Mouse (Mus musculus): Measurements from ENCODE around the gene Rab22a.
"Not testable (repeated sequence)": the region's sequence is repeated elsewhere in the genome, so short reads cannot be mapped to it uniquely, and the experiment has no call there.

Rab22a gene

GRCm38 (mm10) chr2:173666876-173667275 is 7.3 kb downstream of the Rab22a start:
- no peak for DNase-seq (ENCODE audit: low read depth, low spot score)

DNA sequence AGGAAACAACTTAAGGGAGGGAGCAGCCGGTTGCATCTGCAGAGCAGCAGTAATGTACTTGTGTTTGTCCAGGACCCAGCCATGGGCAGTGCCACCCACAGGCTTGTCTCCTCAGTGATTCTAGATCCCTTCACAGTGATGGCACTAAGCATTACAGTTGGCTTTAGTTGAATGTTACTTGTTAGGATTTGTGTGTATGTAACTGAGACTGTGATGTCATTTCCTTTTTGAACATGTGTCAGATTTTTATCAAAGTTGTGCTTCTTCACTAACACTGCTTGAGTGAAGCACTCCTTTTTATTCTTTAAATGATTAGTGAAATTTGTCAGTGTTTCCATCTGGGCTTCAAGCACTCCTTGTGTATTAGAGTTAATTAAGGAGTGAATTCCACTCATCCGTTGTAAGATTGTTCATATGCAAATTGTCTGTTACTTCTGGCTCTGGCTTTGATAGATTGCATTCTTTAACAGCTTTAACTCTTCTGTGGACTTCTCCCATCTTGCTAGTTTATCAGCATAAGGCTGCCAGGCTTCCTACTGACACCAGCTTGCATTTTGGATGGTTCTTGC is 12.9 kb downstream of the Rab22a start:
- DNase-seq (ENCODE audit: low read depth, low spot score), result no peak

GRCm38 (mm10) chr2:173673469-173673868 is 13.9 kb downstream of the Rab22a start:
- DNase-seq (ENCODE audit: low read depth, low spot score), result no peak

DNA sequence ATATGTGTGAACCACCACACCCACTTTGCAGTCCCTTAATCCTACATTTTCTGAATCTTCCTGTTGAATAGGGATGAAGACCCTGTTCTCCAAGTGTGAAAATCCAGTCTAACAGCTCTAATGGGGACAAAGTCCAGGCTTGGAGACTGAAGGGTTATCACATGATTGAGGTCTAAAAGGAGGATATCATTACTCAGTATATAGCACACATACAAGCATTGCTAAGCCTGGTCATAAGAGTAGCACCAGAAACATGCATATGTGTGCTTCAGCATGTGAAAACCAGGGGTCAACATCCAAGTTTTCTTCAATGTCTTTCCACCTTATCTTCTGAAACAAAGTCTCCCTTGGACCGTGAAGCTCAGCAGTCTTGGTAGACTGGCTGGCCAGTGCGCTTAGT is 19.0 kb downstream of the Rab22a start:
- DNase-seq (ENCODE audit: low read depth, low spot score), result no peak

GRCm38 (mm10) chr2:173679217-173679616 is 19.7 kb downstream of the Rab22a start:
- no peak for DNase-seq (ENCODE audit: low read depth, low spot score)

GRCm38 (mm10) chr2:173680153-173680552 is 20.6 kb downstream of the Rab22a start:
- no peak for DNase-seq (ENCODE audit: low read depth, low spot score)

DNA sequence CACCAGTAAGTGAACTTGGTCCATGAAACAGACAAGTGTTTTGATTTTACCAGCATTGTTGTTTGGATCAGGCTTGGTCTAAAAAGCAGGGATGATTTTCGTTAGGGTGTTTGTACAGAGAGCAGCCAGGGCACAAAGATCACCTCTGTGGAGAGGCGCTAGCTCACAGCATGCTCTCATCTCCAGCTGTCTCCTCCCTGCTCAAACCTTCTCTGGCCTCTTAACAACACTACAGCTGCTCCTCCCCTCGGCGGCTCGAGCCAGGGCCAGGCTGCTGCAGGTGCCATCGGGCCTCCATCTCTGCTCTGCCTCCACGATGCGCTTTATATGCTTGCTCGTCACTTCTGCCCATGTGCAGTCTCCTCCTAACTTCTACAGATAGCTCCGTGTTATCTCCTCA is 23.2 kb downstream of the Rab22a start:
- DNase-seq (ENCODE audit: low read depth, low spot score), result no peak

GRCm38 (mm10) chr2:173685781-173686361 is 26.3 kb downstream of the Rab22a start:
- no peak for DNase-seq (ENCODE audit: low read depth, low spot score)

DNA sequence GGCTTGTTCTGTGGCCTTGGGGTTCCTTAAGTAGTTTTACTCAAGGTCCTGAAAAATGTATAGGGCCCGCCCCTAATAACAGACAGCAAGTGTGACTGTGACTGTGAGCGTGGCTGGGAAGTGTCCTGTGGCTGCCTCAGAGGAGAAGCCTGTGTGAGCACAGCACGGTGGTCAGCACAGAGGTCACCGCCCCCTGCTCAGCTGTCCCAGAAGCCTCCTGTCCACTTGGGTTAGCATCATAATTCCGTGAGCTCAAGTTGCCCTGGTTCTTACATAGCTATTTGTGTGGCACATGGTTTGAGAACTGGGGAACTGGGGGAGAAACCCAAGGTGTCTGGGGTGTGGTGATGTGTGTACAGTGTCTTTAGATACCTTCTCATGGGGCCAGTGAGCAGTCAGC is 27.8 kb downstream of the Rab22a start:
- DNase-seq (ENCODE audit: low read depth, low spot score), result no peak

DNA sequence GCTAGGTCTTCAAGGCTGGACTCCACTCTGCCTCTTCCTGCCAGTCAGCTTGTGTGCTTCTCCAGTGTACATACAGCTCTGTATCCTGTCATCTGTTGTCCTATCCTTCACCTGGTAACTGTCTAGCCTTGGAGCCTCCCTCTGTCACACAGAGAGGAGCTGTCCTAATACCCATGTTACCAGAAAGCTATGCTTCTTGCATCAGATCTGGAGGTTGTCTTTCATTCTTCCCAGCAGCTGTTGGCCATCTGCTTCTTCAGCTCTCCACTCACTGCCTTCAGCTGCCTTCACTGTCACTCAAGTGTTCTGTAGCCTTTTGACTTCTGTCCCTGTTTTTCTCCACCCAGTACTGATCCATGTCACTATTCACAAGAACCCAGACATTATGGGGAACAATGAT is 30.3 kb downstream of the Rab22a start:
- DNase-seq (ENCODE audit: low read depth, low spot score), result no peak

DNA sequence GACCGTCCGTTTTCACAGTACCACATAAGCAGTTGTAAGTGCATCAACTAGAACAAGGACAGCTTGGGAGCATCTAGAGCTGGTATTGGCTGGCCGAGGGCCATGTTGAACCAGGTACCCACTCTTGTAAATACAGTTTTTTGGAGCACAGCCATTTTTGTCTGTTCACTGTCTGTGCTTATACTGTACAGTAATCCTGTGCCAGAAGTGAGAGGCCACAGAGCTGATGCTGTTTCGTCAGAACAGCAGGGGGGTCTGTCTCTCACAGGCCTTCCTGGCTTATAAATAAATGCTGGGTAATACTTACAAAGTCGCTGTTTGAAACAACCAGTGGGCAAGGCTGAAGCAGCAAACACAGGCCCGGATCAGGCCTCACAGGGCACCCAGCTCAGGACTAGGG is 32.2 kb downstream of the Rab22a start:
- DNase-seq (ENCODE audit: low read depth, low spot score), result no peak

DNA sequence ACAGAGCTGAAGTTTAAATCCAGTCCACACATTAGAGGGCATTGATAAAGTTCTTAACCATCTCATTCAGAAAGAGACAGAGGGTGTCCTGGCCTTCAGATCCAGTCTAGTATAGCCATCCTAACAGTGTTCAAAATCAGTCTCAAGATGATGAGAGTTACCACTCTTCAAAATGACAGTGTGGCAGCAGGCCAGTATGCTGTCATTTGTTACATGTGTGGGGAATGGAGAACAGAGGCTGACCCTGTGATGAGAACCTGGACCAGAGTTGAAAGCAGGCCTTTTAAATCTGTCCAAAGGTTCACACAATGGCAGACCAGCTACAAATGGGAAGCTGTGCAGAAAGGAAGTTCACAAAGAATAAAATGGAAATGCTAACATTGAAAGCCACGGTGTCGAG is 33.1 kb downstream of the Rab22a start:
- no peak for DNase-seq (ENCODE audit: low read depth, low spot score)

DNA sequence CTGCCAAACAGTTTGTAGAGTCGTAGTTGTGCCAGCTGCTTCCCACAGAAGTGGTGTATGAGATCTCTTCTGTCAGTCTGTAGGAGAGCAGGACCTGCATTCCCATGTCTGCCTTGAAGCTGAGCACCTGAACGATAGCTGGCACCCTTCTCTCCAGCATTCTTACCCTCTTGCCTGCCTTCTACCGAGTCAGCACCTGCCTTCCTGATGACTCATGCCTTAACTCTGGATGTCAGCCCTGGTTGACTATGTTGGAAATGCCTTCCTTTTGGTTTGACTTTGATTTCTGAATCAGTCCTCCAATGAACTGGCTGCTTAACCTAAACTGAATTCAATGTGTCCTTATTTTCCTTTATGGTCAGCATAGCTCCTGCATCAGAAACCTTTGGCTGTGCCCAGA is 39.3 kb downstream of the Rab22a start:
- DNase-seq (ENCODE audit: low read depth, low spot score), result no peak

GRCm38 (mm10) chr2:173702096-173702866 is 42.7 kb downstream of the Rab22a start:
- no peak for DNase-seq (ENCODE audit: low read depth, low spot score)

DNA sequence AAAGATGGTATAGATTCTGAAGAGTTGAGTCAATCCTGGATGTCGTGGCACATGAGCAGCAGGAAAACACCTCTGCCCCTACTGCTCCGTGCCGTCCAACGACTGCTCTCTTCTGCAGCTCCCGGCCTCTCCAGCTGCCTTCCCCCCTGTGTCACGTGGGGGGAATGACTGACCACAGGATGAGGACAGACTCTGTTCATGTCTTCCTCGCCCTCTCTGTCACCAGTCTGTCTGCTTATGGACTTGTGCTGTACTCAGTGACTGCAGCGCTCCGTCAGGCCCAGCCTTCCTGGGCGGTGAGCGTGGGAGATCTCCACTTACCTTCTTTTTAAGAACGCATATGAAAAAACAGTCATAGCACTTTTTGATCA is 43.3 kb downstream of the Rab22a start:
- DNase-seq (ENCODE audit: low read depth, low spot score), result no peak

- no peak for DNase-seq (ENCODE audit: low read depth, low spot score)
These were observed 46.4 kb downstream of the Rab22a start for GRCm38 (mm10) chr2:173705827-173706551.

DNA sequence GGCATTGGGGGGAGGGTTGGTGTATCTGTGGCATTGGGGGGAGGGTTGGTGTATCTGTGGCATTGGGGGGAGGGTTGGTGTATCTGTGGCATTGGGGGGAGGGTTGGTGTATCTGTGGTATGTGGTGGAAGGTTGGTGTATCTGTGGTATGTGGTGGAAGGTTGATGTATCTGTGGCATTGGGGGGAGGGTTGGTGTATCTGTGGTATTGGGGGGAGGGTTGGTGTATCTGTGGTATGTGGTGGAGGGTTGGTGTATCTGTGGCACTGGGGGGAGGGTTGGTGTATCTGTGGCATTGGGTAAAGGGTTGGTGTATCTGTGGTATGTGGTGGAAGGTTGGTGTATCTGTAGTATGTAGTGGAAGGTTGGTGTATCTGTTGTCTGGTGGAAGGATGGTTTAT is 48.1 kb downstream of the Rab22a start:
- DNase-seq (ENCODE audit: low read depth, low spot score), result not testable (repeated sequence)

DNA sequence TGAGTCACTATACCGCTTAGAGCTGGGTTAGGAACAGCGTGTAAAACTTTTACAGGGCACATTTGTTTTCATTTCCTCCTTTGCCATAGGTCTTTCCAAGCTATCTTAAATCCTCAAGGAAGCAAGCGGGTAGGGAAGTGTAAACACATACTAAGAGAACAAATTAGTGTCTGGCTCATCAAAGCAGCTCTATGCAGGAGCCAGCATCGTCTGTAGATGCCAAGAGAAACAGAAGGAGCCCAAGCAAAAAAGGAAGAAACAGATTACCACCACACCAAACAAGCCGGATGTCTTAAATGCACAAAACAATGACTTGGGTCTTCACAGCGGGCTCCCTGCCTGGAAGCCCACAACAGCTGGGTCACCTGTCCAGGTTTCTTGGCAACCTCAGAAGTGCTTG is 50.6 kb downstream of the Rab22a start:
- DNase-seq (ENCODE audit: low read depth, low spot score), result no peak

DNA sequence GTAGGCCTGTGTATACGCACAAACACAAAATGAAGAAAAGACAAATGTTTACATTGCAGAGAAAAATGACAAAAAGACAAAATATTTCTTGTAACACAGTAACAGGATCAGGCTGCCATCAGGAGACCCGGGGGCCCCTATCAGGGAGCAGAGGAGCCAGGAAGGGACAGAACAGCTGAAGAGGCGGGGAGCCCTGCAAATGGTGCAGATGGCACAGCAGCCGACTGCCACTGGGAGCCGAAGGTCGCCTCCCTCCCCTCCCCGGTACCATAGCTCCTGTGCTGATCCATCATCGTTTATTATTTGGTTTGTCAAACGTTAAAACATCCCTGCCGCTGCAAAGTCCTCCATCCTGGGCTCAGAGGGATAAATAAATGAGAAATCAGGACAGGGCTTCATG is 53.1 kb downstream of the Rab22a start:
- no peak for DNase-seq (ENCODE audit: low read depth, low spot score)

DNA sequence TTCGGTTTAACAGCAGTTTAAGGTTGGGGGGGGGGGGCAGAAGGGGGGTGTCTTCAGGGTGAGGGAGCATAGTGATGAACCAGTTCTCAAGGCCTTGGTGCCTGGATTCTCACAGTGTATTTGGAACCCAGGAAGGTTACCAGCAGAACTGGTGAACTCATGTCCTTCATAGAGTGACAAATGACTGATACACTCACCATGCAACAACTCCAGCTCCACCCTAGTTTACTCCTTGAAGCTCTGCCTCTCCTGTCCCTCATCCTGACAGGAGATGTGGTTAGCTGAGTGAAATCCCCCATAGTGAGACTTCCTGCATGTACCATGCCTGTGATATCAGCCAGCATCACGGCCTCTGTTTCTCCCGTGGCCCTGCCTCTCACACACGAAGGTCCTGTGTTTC is 53.7 kb downstream of the Rab22a start:
- no peak for DNase-seq (ENCODE audit: low read depth, low spot score)

GRCm38 (mm10) chr2:173714620-173715218 is 55.2 kb downstream of the Rab22a start:
- DNase-seq (ENCODE audit: low read depth, low spot score), result no peak

- no peak for DNase-seq (ENCODE audit: low read depth, low spot score)
These were observed 57.4 kb downstream of the Rab22a start for GRCm38 (mm10) chr2:173716966-173717365.

All from embryo, embryonic 11.5 days (tissue).